Mouse (Mus musculus) ES-E14 (cell line): ENCODE data around the gene Klhdc3.
A peak's percentile ranks its signal among the peaks of the same experiment; 100 is the strongest.

Experiments
- CHD2 ChIP-seq: IDR thresholded peaks from 2 replicates; pipeline ENCODE4 v1.6.1; 2014; ENCODE audit warnings: mild to moderate bottlenecking, low read depth, low read length, inconsistent platforms
- MAFK ChIP-seq: IDR thresholded peaks from 2 replicates; pipeline ENCODE4 v1.6.1; 2014; ENCODE audit warnings: mild to moderate bottlenecking, low read depth, low read length, inconsistent platforms; ENCODE audit not compliant: insufficient read depth

GRCm38 (mm10) chr17:46714756-46715481 lies 34.2 kb upstream of the Klhdc3 start:
- TF ChIP-seq MAFK (0 out of 2 replicates have a peak, but pooled peaks have one; percentile 6), CHD2 (no peak)
